Mouse (Mus musculus) T-helper 17 cell (primary cell): Measurements from ENCODE around the gene Sgf29.
"Not testable (repeated sequence)": the region's sequence is repeated elsewhere in the genome, so short reads cannot be mapped to it uniquely, and the experiment has no call there.

Experiments
- in situ Hi-C, 2 experiments: fragments of 300-600 bp; cut with MboI, MseI; formaldehyde crosslinking; loops; 1 replicate in 1 of 2; 2 replicates in 1 of 2; pipeline ENCODE4 v1.15.1; 2025; ENCODE audit warnings: high pct_unique_total_duplicates in 2 of 2

Gene Sgf29

DNA sequence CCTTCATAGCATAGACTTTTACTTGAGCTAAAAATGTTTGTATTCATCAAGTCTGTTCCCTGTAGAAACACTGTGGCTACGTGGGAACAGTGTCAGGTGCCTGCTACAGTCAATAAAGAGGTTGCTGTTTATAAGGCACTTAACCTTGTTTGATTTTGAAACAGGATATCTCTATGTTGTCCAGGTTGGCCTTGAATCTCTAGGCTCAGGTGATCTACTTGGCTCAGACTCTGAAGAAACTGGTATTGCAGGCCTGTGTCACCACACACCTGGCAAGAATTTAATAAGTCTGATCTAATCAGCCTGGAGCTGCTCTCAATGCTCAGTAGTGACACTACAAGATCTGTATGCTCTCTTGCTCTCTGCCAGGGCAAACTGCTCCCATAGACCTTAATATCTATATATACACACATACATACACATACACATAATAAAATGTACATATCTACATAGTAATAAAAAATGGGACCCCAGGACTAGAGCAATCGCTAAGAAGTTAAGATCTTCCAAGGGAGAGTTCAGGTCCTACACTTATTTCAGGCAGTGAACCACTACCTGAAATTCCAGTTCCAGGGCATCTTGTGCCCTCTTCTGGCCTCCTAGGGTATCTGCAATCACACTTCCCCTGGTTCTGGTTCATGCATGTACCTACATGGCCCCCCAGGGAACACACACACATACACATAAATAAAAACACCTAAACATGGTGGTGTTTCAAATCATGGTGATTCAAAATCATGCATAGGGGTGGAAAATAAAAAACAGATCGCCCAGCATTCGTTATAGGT lies 12.2 kb upstream of the Sgf29 start:
- in situ Hi-C loops, result loop anchor here (5.0 to 10.0 kb wide), 2 partner anchors 60 to 62 kb away; no protein-coding TSS in a partner anchor

GRCm38 (mm10) chr7:126642545-126643243 lies 6.4 kb upstream of the Sgf29 start:
- in situ Hi-C loops, result no loop called here

- in situ Hi-C loops, result not testable (repeated sequence)
Observed at GRCm38 (mm10) chr7:126643244-126643617, 5.9 kb upstream of the Sgf29 start.

GRCm38 (mm10) chr7:126644345-126644744 lies 4.8 kb upstream of the Sgf29 start:
- in situ Hi-C loops, result no loop called here

- in situ Hi-C loops, result loop anchor here in 1 of 2 experiments (5.0 kb wide), 1 partner anchor 47 kb away; no protein-coding TSS in a partner anchor
Observed at GRCm38 (mm10) chr7:126644914-126645313, 4.2 kb upstream of the Sgf29 start.

GRCm38 (mm10) chr7:126645708-126646107 lies 3.4 kb upstream of the Sgf29 start:
- in situ Hi-C loops, result loop anchor here in 1 of 2 experiments (5.0 kb wide), 1 partner anchor 47 kb away; no protein-coding TSS in a partner anchor

DNA sequence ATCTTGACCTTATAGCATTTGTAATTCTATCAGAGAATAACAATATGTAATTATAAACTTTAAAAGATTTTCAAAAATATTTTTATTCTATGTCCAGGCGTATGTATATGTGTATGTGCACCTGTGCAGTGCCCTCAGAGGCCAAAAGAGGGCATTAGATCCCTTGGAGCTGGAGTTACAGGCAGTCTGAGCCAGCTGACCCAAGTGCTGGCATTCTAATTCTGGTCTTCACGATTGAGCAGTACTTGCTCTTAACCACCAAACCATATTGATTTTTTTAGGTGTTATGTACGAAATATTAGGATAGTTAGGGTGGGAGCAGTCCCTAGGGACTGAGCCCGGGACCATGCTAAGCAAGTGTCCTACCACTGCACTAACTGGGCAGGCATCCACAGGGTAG lies 623 bp upstream of the Sgf29 start:
- in situ Hi-C loops, result loop anchor here in 1 of 2 experiments (5.0 kb wide), 1 partner anchor 44 kb away; no protein-coding TSS in a partner anchor

- in situ Hi-C loops, result loop anchor here (10.0 kb wide), 2 partner anchors 824 to 1334 kb away; partner anchors contain the start of gene Fbrs (in 1 of the 2)
Observed at GRCm38 (mm10) chr7:126650852-126651251, 1.7 kb downstream of the Sgf29 start.

GRCm38 (mm10) chr7:126653991-126654390 lies 4.9 kb downstream of the Sgf29 start:
- in situ Hi-C loops, result loop anchor here (10.0 kb wide), 2 partner anchors 821 to 1331 kb away; partner anchors contain the start of gene Fbrs (in 1 of the 2)

- in situ Hi-C loops, result loop anchor here (5.0 to 10.0 kb wide), 3 partner anchors 37 to 1329 kb away; partner anchors contain the start of gene Fbrs (in 1 of the 2)
Observed at GRCm38 (mm10) chr7:126655695-126656094, 6.6 kb downstream of the Sgf29 start.

DNA sequence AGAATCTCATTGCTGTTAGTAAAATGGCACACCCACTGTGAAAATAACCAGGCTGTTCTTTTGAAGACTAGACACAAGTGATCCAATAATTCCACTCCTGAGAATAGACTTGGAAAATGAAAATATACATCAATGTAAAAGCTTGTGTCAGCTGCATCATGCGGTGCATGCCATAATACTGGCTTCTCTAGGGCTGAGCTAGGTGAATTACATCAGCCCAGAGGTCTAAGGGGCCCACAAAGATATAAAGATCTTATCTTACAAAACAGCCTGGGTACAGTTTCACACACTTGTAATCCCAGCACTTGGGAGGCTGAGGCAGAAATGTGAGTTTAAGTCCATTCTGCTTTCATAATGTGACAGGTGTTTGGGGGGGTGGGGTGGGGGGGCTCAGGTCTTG lies 8.4 kb downstream of the Sgf29 start:
- in situ Hi-C loops, result loop anchor here (5.0 to 10.0 kb wide), 3 partner anchors 35 to 1327 kb away; partner anchors contain the start of gene Fbrs (in 1 of the 2)

- in situ Hi-C loops, result loop anchor here (5.0 to 10.0 kb wide), 3 partner anchors 33 to 1325 kb away; partner anchors contain the start of gene Fbrs (in 1 of the 2)
Observed at GRCm38 (mm10) chr7:126659771-126660170, 10.7 kb downstream of the Sgf29 start.

DNA sequence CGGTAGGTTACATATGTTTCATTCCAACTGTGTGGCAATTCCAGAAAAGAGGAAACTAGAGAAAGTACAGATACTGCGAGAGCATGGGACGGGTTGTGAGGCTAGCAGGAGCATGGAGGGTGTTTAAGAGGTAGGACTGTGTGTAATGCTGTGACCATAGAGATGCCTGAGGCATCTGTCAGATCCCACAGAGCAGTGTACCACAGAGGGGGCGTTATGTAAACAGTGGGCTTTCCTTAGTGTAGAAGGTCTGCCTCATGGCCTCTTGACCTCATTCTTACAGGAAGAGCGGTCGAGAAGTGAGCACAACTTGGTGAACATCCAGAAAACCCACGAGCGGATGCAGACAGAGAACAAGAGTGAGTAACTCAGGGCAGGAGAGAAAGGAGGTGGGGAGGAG lies 14.5 kb downstream of the Sgf29 start:
- in situ Hi-C loops, result no loop called here

DNA sequence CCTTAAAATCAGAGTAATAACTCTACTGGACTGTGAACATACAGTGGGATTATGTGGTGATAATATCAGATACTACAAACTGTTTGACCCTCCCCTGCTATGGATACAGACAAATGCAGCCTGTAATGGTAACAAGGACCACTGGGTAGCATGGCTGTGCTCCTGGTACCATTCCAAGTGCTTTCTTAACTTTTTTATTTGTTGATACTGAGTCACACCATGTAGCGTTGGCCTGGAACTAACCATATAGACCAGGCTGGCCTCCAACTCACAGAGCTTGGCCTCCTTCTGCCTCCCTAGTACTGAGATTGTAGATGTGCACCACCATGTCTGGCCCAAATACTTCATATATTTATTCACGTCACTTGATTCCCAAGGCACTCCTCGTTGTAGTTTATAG lies 16.2 kb downstream of the Sgf29 start:
- in situ Hi-C loops, result no loop called here

- in situ Hi-C loops, result no loop called here
Observed at GRCm38 (mm10) chr7:126667495-126668090, 18.5 kb downstream of the Sgf29 start.

GRCm38 (mm10) chr7:126668452-126668851 lies 19.3 kb downstream of the Sgf29 start:
- in situ Hi-C loops, result no loop called here

GRCm38 (mm10) chr7:126670152-126670551 lies 21.0 kb downstream of the Sgf29 start:
- in situ Hi-C loops, result no loop called here

GRCm38 (mm10) chr7:126672111-126672510 lies 23.0 kb downstream of the Sgf29 start:
- in situ Hi-C loops, result no loop called here

GRCm38 (mm10) chr7:126675104-126675503 lies 26.0 kb downstream of the Sgf29 start:
- in situ Hi-C loops, result no loop called here

DNA sequence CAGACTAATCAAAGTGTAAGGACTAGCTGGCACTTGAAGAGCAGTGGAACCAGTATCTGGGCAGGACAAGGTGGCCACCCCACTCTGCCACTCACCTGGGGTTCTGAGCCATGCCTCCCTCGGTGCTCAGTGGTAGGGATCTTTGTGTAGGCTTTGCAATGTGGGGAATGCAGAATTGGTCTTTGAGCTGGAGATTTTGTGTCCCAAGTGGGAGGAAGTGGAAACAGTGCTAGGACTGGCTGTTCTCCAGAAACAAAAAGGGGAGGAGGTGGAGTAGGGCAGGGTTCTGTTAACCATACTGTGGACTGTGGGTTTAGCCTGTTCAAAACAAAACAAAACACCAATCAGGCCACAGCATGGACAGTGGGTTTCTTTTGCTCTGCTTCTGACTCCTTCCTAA lies 27.1 kb downstream of the Sgf29 start, which contains the start of gene Sult1a1:
Gene Sult1a1, minus strand, starts transcription at position 226 of the 400 bp plus-strand sequence.
- in situ Hi-C loops, result no loop called here

GRCm38 (mm10) chr7:126676631-126677220 lies 27.6 kb downstream of the Sgf29 start:
- in situ Hi-C loops, result no loop called here
